Mouse (Mus musculus): ENCODE data around the gene Zc3h4. TPM values are rescaled to one million over a fixed set of nuclear protein-coding genes. Genes with fewer than 3 reads are reported as not detected.
A peak's percentile ranks its signal among the peaks of the same experiment; 100 is the strongest.
"Not testable (repeated sequence)": the region's sequence is repeated elsewhere in the genome, so short reads cannot be mapped to it uniquely, and the experiment has no call there.

Gene Zc3h4
- polyA plus RNA-seq, 1 experiment from 2014 or later = 10.4 TPM

- Histone ChIP-seq H3K4me3 (replicated peaks; ENCODE audit: low read length) (no peak overlapping the region), H3K27ac (ENCODE audit: low read length) (peak overlapping the region; percentile 88; the same call in 1 of the 2 replicates), H3K9ac (ENCODE audit: low read length) (no peak overlapping the region), H3K4me1 (ENCODE audit: control insufficient read depth, insufficient read depth, low read length) (peaks cover 10% of the 10 kb centered on the region; the same call in 1 of the 2 replicates), H3K9me3 (replicated peaks; ENCODE audit: control insufficient read depth, low read length) (no peaks in the 10 kb centered on the region), H3K4me2 (ENCODE audit: low read depth, low read length) (no peak overlapping the region), H3K36me3 (ENCODE audit: control insufficient read depth, insufficient read depth, low read length) (peaks cover 12% of the 10 kb centered on the region), H3K27me3 (ENCODE audit: control insufficient read depth, insufficient read depth, low read length) (no peaks in the 10 kb centered on the region)
- ATAC-seq (ENCODE audit: insufficient read depth, low FRiP score) = no peak
- 71% methylated on average over 2 of the region's 2 CpGs for WGBS
Observed at GRCm38 (mm10) chr7:16370596-16370995, 30.1 kb upstream of the Zc3h4 start.

GRCm38 (mm10) chr7:16373719-16374118, 27.0 kb upstream of the Zc3h4 start:
- no peaks in the 10 kb centered on the region for H3K27me3 ChIP-seq (ENCODE audit: control insufficient read depth, insufficient read depth, low read length)
- WGBS = 38% methylated on average over 2 of the region's 2 CpGs
- 0 out of 2 replicates have a peak, but pooled peaks cover 3% of the 10 kb centered on the region for H3K4me1 ChIP-seq (ENCODE audit: control insufficient read depth, insufficient read depth, low read length)
- H3K4me3 ChIP-seq (replicated peaks; ENCODE audit: low read length) = no peak overlapping the region
- no peaks in the 10 kb centered on the region for H3K9me3 ChIP-seq (replicated peaks; ENCODE audit: control insufficient read depth, low read length)
- peak; percentile 44; the same call in 1 of the 2 replicates for ATAC-seq (ENCODE audit: insufficient read depth, low FRiP score)
- no peak overlapping the region for H3K4me2 ChIP-seq (ENCODE audit: low read depth, low read length)
- 0 out of 2 replicates have a peak, but pooled peaks cover 21% of the 10 kb centered on the region for H3K36me3 ChIP-seq (ENCODE audit: control insufficient read depth, insufficient read depth, low read length)
- no peak overlapping the region for H3K9ac ChIP-seq (ENCODE audit: low read length)
- no peak overlapping the region for H3K27ac ChIP-seq (ENCODE audit: low read length)

GRCm38 (mm10) chr7:16374989-16375388, 25.7 kb upstream of the Zc3h4 start:
- Histone ChIP-seq H3K9me3 (replicated peaks; ENCODE audit: control insufficient read depth, low read length) (no peaks in the 10 kb centered on the region), H3K27me3 (ENCODE audit: control insufficient read depth, insufficient read depth, low read length) (no peaks in the 10 kb centered on the region), H3K9ac (ENCODE audit: low read length) (no peak overlapping the region), H3K4me1 (ENCODE audit: control insufficient read depth, insufficient read depth, low read length) (no peaks in the 10 kb centered on the region), H3K36me3 (ENCODE audit: control insufficient read depth, insufficient read depth, low read length) (0 out of 2 replicates have a peak, but pooled peaks cover 21% of the 10 kb centered on the region), H3K4me3 (replicated peaks; ENCODE audit: low read length) (no peak overlapping the region), H3K27ac (ENCODE audit: low read length) (no peak overlapping the region), H3K4me2 (ENCODE audit: low read depth, low read length) (no peak overlapping the region)
- WGBS = 73% methylated on average over 5 of the region's 5 CpGs
- ATAC-seq (ENCODE audit: insufficient read depth, low FRiP score) = no peak

- no peak overlapping the region for H3K4me2 ChIP-seq (ENCODE audit: low read depth, low read length)
- H3K36me3 ChIP-seq (ENCODE audit: control insufficient read depth, insufficient read depth, low read length) = 0 out of 2 replicates have a peak, but pooled peaks cover 21% of the 10 kb centered on the region
- H3K4me1 ChIP-seq (ENCODE audit: control insufficient read depth, insufficient read depth, low read length) = no peaks in the 10 kb centered on the region
- no peaks in the 10 kb centered on the region for H3K9me3 ChIP-seq (replicated peaks; ENCODE audit: control insufficient read depth, low read length)
- no peak for ATAC-seq (ENCODE audit: insufficient read depth, low FRiP score)
- 80% methylated on average over 1 of the region's 1 CpGs for WGBS
- H3K9ac ChIP-seq (ENCODE audit: low read length) = no peak overlapping the region
- no peaks in the 10 kb centered on the region for H3K27me3 ChIP-seq (ENCODE audit: control insufficient read depth, insufficient read depth, low read length)
- H3K27ac ChIP-seq (ENCODE audit: low read length) = no peak overlapping the region
- H3K4me3 ChIP-seq (replicated peaks; ENCODE audit: low read length) = no peak overlapping the region
Observed at GRCm38 (mm10) chr7:16376505-16376904, 24.2 kb upstream of the Zc3h4 start.

GRCm38 (mm10) chr7:16387160-16388041, 13.3 kb upstream of the Zc3h4 start, which contains the start of gene Sae1:
TSS of gene Sae1 (minus strand) at chr7:16387806.
- Histone ChIP-seq H3K27me3 (ENCODE audit: control insufficient read depth, insufficient read depth, low read length) (no peaks in the 10 kb centered on the region), H3K4me2 (ENCODE audit: low read depth, low read length) (peak within 1 kb of the TSS; percentile 73), H3K9me3 (replicated peaks; ENCODE audit: control insufficient read depth, low read length) (no peaks in the 10 kb centered on the region), H3K4me3 (replicated peaks; ENCODE audit: low read length) (peak within 1 kb of the TSS; percentile 94), H3K36me3 (ENCODE audit: control insufficient read depth, insufficient read depth, low read length) (no peaks in the 10 kb centered on the region), H3K4me1 (ENCODE audit: control insufficient read depth, insufficient read depth, low read length) (peaks cover 18% of the 10 kb centered on the region), H3K27ac (ENCODE audit: low read length) (peak within 1 kb of the TSS; percentile 86), H3K9ac (ENCODE audit: low read length) (peak within 1 kb of the TSS; percentile 94)
- under 1% methylated on average over 58 of the region's 58 CpGs for WGBS
- peak; percentile 97 for ATAC-seq (ENCODE audit: insufficient read depth, low FRiP score)

GRCm38 (mm10) chr7:16389942-16390341, 10.8 kb upstream of the Zc3h4 start:
- not testable (repeated sequence) for H3K4me3 ChIP-seq (replicated peaks; ENCODE audit: low read length); H3K27me3 ChIP-seq (ENCODE audit: control insufficient read depth, insufficient read depth, low read length); H3K4me2 ChIP-seq (ENCODE audit: low read depth, low read length); H3K9me3 ChIP-seq (replicated peaks; ENCODE audit: control insufficient read depth, low read length); ATAC-seq (ENCODE audit: insufficient read depth, low FRiP score); H3K27ac ChIP-seq (ENCODE audit: low read length); H3K36me3 ChIP-seq (ENCODE audit: control insufficient read depth, insufficient read depth, low read length); H3K9ac ChIP-seq (ENCODE audit: low read length)
- 71% methylated on average over 2 of the region's 2 CpGs for WGBS
- H3K4me1 ChIP-seq (ENCODE audit: control insufficient read depth, insufficient read depth, low read length) = peaks cover 18% of the 10 kb centered on the region

GRCm38 (mm10) chr7:16392923-16393322, 7.8 kb upstream of the Zc3h4 start:
- H3K4me3 ChIP-seq (replicated peaks; ENCODE audit: low read length) = no peak overlapping the region
- H3K27ac ChIP-seq (ENCODE audit: low read length) = no peak overlapping the region
- no peak for ATAC-seq (ENCODE audit: insufficient read depth, low FRiP score)
- H3K36me3 ChIP-seq (ENCODE audit: control insufficient read depth, insufficient read depth, low read length) = no peaks in the 10 kb centered on the region
- no peak overlapping the region for H3K4me2 ChIP-seq (ENCODE audit: low read depth, low read length)
- H3K9me3 ChIP-seq (replicated peaks; ENCODE audit: control insufficient read depth, low read length) = no peaks in the 10 kb centered on the region
- H3K4me1 ChIP-seq (ENCODE audit: control insufficient read depth, insufficient read depth, low read length) = peaks cover 3% of the 10 kb centered on the region; the same call in 1 of the 2 replicates
- no peak overlapping the region for H3K9ac ChIP-seq (ENCODE audit: low read length)
- 45% methylated on average over 4 of the region's 4 CpGs for WGBS
- no peaks in the 10 kb centered on the region for H3K27me3 ChIP-seq (ENCODE audit: control insufficient read depth, insufficient read depth, low read length)

- no peak overlapping the region for H3K4me3 ChIP-seq (replicated peaks; ENCODE audit: low read length)
- no peak overlapping the region for H3K27ac ChIP-seq (ENCODE audit: low read length)
- peaks cover 8% of the 10 kb centered on the region for H3K4me1 ChIP-seq (ENCODE audit: control insufficient read depth, insufficient read depth, low read length)
- WGBS = 0% methylated on average over 2 of the region's 2 CpGs
- no peak for ATAC-seq (ENCODE audit: insufficient read depth, low FRiP score)
- no peaks in the 10 kb centered on the region for H3K36me3 ChIP-seq (ENCODE audit: control insufficient read depth, insufficient read depth, low read length)
- H3K4me2 ChIP-seq (ENCODE audit: low read depth, low read length) = no peak overlapping the region
- no peaks in the 10 kb centered on the region for H3K27me3 ChIP-seq (ENCODE audit: control insufficient read depth, insufficient read depth, low read length)
- H3K9ac ChIP-seq (ENCODE audit: low read length) = no peak overlapping the region
- no peaks in the 10 kb centered on the region for H3K9me3 ChIP-seq (replicated peaks; ENCODE audit: control insufficient read depth, low read length)
Observed at GRCm38 (mm10) chr7:16395944-16396343, 4.8 kb upstream of the Zc3h4 start.

- Histone ChIP-seq H3K4me2 (ENCODE audit: low read depth, low read length) (no peak overlapping the region), H3K4me1 (ENCODE audit: control insufficient read depth, insufficient read depth, low read length) (peaks cover 8% of the 10 kb centered on the region), H3K9ac (ENCODE audit: low read length) (no peak overlapping the region), H3K27ac (ENCODE audit: low read length) (no peak overlapping the region), H3K9me3 (replicated peaks; ENCODE audit: control insufficient read depth, low read length) (no peaks in the 10 kb centered on the region), H3K27me3 (ENCODE audit: control insufficient read depth, insufficient read depth, low read length) (no peaks in the 10 kb centered on the region), H3K4me3 (replicated peaks; ENCODE audit: low read length) (no peak overlapping the region), H3K36me3 (ENCODE audit: control insufficient read depth, insufficient read depth, low read length) (no peaks in the 10 kb centered on the region)
- ATAC-seq (ENCODE audit: insufficient read depth, low FRiP score) = no peak
- 76% methylated on average over 4 of the region's 4 CpGs for WGBS
Observed at GRCm38 (mm10) chr7:16397465-16397864, 3.2 kb upstream of the Zc3h4 start.

Measured in stomach, embryonic 16.5 days (tissue).